Mouse (Mus musculus) spleen, postnatal 36 days (tissue): ENCODE data around the gene Ccdc155.
"Not testable (repeated sequence)": the region's sequence is repeated elsewhere in the genome, so short reads cannot be mapped to it uniquely, and the experiment has no call there.

Experiments used
- DNase-seq, 2 experiments: peaks; one replicate each; pipeline ENCODE4 v3.0.0; 2022; ENCODE audit warnings: low spot score in 2 of 2, mixed read lengths in 1 of 2

Gene Ccdc155

DNA sequence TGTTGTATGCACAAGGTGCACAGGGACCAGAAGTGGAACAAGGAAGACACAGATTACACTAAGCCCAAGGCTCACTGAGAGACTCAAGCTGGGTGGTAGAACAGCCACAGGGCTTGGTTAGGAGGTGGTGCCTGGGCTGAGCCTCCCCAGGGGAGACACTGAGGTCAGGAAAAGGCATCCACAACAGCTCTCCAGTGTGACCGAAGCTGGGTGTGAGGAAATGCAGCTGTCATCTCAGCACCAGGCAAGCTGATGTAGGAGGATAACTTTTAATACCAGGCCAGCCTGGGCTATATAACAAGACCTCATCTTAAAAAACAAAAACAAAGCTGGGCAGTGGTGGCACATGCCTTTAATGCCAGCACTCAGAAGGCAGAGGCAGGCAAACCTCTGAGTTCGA lies 13.5 kb downstream of the Ccdc155 start:
- no peak for DNase-seq

GRCm38 (mm10) chr7:45190186-45190585 lies 14.5 kb downstream of the Ccdc155 start:
- no peak for DNase-seq

- no peak for DNase-seq
These were observed 15.1 kb downstream of the Ccdc155 start for GRCm38 (mm10) chr7:45189600-45189999.

DNA sequence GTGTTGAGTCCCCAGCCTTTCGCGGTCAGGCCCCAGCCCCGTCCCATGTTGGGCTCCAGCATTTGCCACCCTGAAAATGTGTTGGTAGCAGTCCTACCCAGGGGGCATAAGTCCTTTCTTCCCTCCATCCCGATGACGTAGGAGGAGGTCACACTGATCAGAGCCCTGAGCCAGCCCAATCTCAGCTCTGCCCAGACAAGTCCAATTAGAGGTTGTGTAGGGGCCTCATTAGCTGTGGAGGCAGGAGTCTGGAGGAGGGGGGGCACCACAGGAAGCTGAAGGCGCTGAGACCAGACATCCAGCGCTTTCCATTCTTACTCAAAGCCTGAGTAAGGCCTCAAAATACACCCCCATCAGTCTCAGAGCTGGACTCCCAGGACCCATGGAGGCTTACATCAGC lies 18.8 kb downstream of the Ccdc155 start:
- DNase-seq, result no peak

DNA sequence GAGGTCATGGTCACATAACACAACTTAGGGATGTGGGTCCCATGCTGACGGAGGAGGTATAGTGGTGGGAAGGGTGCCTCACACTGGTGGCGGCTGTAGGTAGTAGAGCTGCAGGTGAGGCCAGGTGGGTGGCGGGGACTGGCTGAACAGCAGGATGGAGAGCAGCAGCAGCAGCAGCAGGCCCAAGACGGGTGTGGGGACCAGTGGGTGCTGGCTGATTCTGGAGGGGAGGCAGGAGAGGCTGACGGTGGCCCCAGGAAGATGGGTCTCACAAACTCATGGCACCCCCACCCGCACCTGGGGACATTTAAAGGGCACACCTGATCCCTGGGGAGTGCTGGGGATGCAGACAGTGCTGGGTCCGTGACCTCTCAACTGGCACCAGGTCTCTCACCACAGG lies 21.0 kb downstream of the Ccdc155 start:
- no peak for DNase-seq

DNA sequence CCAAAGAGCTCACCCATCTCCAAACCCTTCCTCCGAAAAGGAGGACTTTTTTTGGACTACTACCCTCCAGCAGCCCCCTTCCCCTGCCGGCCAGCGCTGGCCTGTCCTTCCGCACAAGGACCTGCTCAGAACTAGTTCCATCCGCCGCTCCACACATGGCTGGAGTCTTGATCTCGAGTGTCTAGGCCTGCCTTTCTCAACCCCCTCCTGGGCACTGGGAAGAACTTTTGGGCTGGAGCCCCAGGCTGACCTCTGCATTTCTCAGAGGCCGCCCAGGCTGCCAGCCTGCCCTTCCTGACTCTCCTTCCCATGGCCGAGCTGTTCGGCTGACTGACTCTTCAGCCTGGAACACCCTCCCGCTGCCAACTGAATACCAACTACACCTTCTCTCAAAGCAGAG lies 22.1 kb downstream of the Ccdc155 start:
- no peak for DNase-seq

DNA sequence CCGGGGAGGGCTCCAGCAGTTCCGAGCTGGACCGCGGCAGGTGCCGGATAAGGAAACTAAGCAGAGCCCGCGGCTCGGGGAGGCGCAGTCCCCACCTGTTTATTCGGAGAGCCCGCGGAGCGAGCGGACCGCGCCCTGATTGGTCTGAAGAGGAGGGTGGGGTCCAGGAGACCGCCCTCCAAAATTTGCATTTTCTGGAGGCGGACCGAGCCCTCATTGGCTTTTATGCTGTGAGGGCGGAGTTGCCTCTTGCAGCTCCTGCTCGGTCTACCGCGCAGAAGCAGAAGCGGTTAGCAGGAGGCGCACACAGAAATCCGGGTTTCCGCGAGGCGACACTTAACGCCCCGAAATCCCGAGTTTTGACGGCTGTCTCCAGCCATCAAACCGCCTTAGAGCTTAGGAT lies 22.5 kb downstream of the Ccdc155 start:
- DNase-seq, result peak; percentile 90

DNA sequence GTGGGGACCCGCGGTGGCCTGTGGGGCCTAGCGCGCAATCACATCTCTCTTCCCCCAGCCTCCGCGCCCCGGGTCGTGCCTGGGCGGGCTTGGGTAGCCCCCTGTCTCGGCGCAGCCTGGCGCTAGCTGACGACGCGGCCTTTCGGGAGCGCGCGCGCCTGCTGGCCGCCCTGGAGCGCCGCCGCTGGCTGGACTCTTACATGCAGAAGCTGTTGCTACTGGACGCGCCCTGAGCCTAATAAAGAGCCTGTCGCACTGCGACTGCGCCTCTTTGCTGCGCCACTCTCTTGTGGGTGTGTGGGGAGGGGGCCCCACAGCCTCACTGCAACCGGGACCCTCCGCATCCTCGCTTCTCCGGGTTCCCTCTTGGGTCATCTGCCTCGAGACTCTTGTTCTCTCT lies 23.2 kb downstream of the Ccdc155 start:
- DNase-seq, result no peak

GRCm38 (mm10) chr7:45180896-45181477 lies 23.7 kb downstream of the Ccdc155 start, which contains the start of gene Pth2:
Gene Pth2, plus strand, starts transcription at chr7:45180995.
- DNase-seq, result no peak

- DNase-seq, result no peak
These were observed 25.2 kb downstream of the Ccdc155 start, which contains the start of gene Gfy for GRCm38 (mm10) chr7:45179469-45179868. Gene Gfy, minus strand, starts transcription at chr7:45179569.

DNA sequence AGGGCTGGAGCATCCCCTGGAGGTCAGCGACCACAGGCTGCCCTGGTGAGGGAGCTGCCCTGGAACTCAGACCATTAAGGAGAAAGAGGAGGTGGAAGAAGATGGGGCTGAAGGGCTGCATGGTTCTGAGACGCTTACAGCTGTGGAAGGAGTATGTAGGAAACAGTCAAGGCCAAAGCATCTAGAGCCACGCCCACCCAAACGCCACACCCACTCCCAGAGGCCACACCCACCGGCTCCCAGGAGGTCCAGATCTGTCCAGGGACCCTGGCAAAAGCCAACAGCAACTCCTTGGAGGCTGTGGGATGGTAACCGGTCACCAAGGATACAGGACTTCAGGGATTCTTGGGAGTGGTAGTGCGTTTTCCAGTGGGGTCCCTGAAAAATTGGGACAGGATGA lies 26.1 kb downstream of the Ccdc155 start:
- no peak for DNase-seq

- no peak for DNase-seq
These were observed 28.3 kb downstream of the Ccdc155 start for GRCm38 (mm10) chr7:45176356-45176755.

DNA sequence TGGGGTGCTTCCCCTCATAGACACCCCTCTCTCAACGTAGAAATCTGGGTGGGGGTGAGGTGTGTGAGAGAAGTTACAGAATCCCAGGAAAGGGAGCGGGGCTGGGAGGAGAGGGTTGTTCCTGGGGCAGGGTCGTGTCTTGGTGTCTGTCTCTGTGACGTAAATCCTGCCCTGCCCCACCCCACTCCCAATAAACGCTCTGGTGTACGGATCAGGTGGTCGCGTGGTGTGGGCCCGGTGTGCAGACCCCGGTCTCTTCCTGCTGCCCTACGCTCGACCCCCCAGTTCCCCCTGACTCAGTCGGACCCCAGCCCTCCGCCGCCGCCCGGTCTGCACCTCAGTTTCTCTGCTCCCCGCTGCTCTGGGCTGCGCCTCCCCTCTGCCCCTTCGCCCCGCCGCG lies 28.8 kb downstream of the Ccdc155 start:
- no peak for DNase-seq

- no peak for DNase-seq
These were observed 29.3 kb downstream of the Ccdc155 start for GRCm38 (mm10) chr7:45175398-45175797.

GRCm38 (mm10) chr7:45174567-45175280 lies 30.0 kb downstream of the Ccdc155 start:
- no peak for DNase-seq

- DNase-seq, result not testable (repeated sequence)
These were observed 30.9 kb downstream of the Ccdc155 start for GRCm38 (mm10) chr7:45173772-45174171.

GRCm38 (mm10) chr7:45172974-45173373 lies 31.7 kb downstream of the Ccdc155 start:
- DNase-seq, result no peak

DNA sequence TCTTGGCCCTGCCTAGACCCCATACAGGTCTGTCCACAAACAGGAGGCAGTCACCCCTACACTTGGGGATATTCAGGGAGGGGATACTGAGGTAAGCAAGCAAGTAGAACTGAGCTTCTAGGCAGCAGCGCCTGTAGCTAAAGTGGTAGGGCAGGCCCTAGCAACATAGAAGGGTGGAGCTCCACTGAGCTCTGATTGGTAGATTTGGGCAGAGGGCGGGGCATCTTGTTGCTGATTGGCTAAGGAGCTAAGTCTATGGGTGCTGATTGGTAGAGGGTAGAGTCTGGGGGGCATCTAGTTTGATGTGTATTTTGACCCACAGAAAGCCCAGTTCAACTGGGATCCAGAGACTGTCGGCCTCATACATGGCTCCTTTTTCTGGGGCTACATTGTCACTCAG lies 35.2 kb downstream of the Ccdc155 start:
- no peak for DNase-seq

- no peak for DNase-seq
These were observed 36.0 kb downstream of the Ccdc155 start for GRCm38 (mm10) chr7:45168656-45169055.

DNA sequence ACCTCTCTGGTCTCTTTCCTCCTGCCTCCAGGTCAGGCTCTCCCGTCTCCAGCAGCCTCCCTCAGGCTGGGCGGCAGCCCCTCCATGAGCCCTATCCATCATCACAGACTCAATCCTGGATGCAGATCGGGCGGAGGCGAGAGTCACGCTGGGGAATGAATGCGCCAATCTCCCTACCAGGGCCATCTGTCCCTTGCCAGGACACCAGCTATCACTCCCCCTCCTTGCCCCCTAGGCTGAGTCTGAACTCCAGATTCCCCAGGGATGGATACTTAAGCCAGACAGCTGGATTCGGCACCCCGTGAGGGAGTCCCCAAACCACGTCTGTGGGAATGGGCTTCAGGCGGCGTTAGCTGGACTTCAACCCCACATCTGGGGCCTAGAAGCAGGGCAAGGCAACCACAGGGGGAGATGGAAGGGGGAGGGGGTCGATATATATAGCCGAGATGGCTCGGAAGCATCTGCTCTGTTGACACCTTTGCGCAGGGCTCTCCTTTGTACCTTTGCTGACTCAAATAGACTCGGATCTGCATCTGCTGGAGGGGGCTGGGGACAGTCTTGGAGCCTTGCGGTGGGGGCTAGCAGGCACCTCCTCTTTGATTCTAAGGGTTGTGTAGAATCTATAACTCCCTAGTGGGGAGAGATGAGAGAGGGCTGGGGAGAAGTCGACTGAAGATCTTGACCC lies 36.8 kb downstream of the Ccdc155 start:
- no peak for DNase-seq

DNA sequence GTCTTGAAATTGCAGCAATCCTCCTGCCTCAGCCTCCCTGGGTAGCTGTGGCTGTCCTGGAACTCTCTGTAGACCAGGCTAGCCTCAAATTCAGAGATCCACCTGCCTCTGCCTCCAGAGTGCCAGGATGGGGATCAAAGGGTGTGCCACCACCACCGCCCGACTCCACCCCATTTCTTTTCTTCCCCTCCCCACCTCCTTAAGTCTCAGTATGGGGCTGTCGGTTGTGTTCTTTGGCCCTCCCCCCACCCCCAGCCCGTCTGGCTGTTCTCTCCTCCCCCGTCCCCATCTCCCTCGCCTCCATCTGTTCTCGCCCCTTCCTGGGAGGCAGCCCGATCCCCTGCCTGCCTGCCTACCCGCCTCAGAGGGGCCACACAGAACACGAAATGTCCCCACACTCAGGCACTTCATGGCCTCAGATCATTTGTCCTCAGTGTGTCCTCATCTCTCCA lies 37.7 kb downstream of the Ccdc155 start:
- no peak for DNase-seq

- DNase-seq, result no peak
These were observed 39.0 kb downstream of the Ccdc155 start for GRCm38 (mm10) chr7:45165701-45166100.

DNA sequence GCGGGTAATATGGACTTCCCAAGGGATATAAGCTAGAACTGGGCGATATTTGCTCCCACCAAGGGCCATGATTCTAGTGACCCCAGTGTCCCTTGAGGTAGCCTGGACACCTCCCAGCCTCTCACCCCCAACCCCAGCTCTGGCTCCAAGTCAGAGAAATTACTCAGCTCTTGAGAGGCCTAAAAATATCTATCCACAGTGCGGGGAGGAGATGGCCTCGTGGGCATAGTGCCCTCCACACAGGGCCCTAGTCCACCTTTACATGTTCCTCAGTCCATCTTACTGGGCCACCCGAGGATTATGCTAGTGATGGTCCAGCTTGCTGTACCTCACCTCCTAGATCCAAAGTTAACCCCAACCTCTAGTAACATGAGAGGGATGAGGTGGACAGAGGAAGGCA lies 39.9 kb downstream of the Ccdc155 start:
- DNase-seq, result no peak
